Mouse (Mus musculus) heart, embryonic 13.5 days (tissue): ENCODE measurements at regions not wholly inside any gene's neighbourhood (a gene's known extent, or its start where the extent isn't known, plus 50 kb on each side); places are given as distances from the start of the nearest gene placed in this dataset.

Experiments used
- ATAC-seq: fragments of 200-750 bp; cut with Nextera tagmentation; 2 replicates; pipeline ENCODE4 v1.8.0; 2017; ENCODE audit warnings: moderate TSS enrichment; ENCODE audit not compliant: insufficient number of reproducible peaks, low FRiP score, low TSS enrichment; ENCODE audit errors: extremely low read depth
- H3K27ac ChIP-seq: fragments of 300-500 bp; sonication (generic); replicated peaks from 2 replicates; pipeline ENCODE4 v1.5.1; 2015; ENCODE audit warnings: moderate library complexity, mild to moderate bottlenecking, inconsistent platforms
- H3K27me3 ChIP-seq: fragments of 300-500 bp; sonication (generic); replicated peaks from 2 replicates; pipeline ENCODE4 v1.6.1; 2015; ENCODE audit warnings: mild to moderate bottlenecking, inconsistent platforms
- H3K36me3 ChIP-seq: fragments of 300-500 bp; sonication (generic); 2 replicates; pipeline ENCODE4 v1.6.1; 2015; ENCODE audit warnings: mild to moderate bottlenecking, inconsistent platforms
- H3K4me1 ChIP-seq: fragments of 300-500 bp; sonication (generic); 2 replicates; pipeline ENCODE4 v1.6.1; 2015; ENCODE audit warnings: inconsistent platforms
- H3K4me2 ChIP-seq: fragments of 300-500 bp; sonication (generic); 2 replicates; pipeline ENCODE4 v1.6.1; 2015; ENCODE audit warnings: inconsistent platforms, mild to moderate bottlenecking, moderate library complexity
- H3K4me3 ChIP-seq: fragments of 300-500 bp; sonication (generic); 2 replicates; pipeline ENCODE4 v1.5.1; 2015; ENCODE audit warnings: moderate library complexity, mild to moderate bottlenecking, inconsistent platforms
- H3K9ac ChIP-seq: fragments of 300-500 bp; sonication (generic); 2 replicates; pipeline ENCODE4 v1.6.1; 2015; ENCODE audit warnings: inconsistent platforms, mild to moderate bottlenecking, moderate library complexity
- H3K9me3 ChIP-seq: fragments of 300-500 bp; sonication (generic); 2 replicates; pipeline ENCODE4 v1.6.1; 2016; ENCODE audit warnings: inconsistent platforms
- WGBS: fragments of 180-500 bp; shearing (Covaris S2); methylation state at CpG from one replicate; pipeline ENCODE4 v1.1.7; 2015; ENCODE audit warnings: mixed read lengths; 5-methylcytosine and 5-hydroxymethylcytosine counted together

- no peaks in the 10 kb centered on the region for H3K9me3 ChIP-seq
- no peak overlapping the region for H3K27ac ChIP-seq
- no peak overlapping the region for H3K9ac ChIP-seq
- H3K4me3 ChIP-seq, result no peak overlapping the region
- no peaks in the 10 kb centered on the region for H3K4me1 ChIP-seq
- peaks cover 10% of the 10 kb centered on the region for H3K27me3 ChIP-seq
- 58% methylated on average over 2 of the region's 2 CpGs for WGBS
- H3K4me2 ChIP-seq, result no peak overlapping the region
- no peaks in the 10 kb centered on the region for H3K36me3 ChIP-seq
- no peak for ATAC-seq
Observed at GRCm38 (mm10) chr9:46774821-46775220, 223.7 kb upstream of the Gm4791 start.

GRCm38 (mm10) chr9:46760247-46760646, 238.3 kb upstream of the Gm4791 start:
- Histone ChIP-seq H3K27ac (no peak overlapping the region), H3K4me3 (no peak overlapping the region), H3K9ac (no peak overlapping the region), H3K9me3 (peaks cover 4% of the 10 kb centered on the region; the same call in 1 of the 2 replicates), H3K4me2 (no peak overlapping the region), H3K27me3 (peaks cover 15% of the 10 kb centered on the region; the same call in 1 of the 2 replicates), H3K36me3 (no peaks in the 10 kb centered on the region), H3K4me1 (no peaks in the 10 kb centered on the region)
- ATAC-seq, result no peak
- 43% methylated on average over 4 of the region's 4 CpGs for WGBS

DNA sequence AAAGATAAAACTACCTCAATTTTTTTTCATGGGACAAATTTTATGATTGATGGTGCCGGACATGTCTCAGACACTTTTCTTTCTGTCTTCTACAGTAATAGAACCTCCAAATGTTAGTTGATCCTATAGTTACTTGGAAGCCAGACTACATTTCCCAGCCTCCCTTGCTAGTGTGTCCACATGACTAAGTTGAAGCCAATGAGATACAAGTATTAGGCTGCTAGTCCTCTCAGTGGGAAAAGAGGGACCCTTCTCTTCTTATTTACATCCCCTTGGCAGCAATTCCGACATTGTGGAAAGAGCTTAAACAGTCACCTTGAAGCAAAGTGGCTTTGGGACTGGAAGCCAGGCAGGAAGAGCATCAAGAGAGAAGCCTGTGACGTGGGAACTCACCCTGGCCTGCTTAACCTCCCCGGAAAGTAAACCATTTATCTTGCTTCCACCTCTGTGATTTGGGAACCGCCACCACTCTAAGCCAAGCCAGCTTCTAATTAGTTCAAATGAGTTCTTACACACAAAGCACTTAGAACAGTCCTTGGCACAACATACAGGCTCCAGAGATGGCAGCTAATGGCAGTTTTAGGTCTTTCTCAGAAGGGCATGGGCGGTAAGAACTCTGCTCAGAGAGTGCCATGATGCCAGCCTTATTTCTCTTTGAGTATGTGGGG, 241.4 kb upstream of the Gm4791 start:
- Histone ChIP-seq H3K4me1 (no peaks in the 10 kb centered on the region), H3K4me3 (no peak overlapping the region), H3K9ac (no peak overlapping the region), H3K27ac (no peak overlapping the region), H3K4me2 (no peak overlapping the region), H3K27me3 (peaks cover 20% of the 10 kb centered on the region), H3K36me3 (no peaks in the 10 kb centered on the region), H3K9me3 (peaks cover 6% of the 10 kb centered on the region; the same call in 1 of the 2 replicates)
- WGBS, result 72% methylated on average over 6 of the region's 6 CpGs
- no peak for ATAC-seq

GRCm38 (mm10) chr9:46751981-46752380, 246.6 kb upstream of the Gm4791 start:
- Histone ChIP-seq H3K4me1 (no peaks in the 10 kb centered on the region), H3K4me3 (no peak overlapping the region), H3K27me3 (peaks cover 34% of the 10 kb centered on the region), H3K27ac (no peak overlapping the region), H3K36me3 (no peaks in the 10 kb centered on the region), H3K4me2 (no peak overlapping the region), H3K9me3 (peaks cover 6% of the 10 kb centered on the region; the same call in 1 of the 2 replicates), H3K9ac (no peak overlapping the region)
- no peak for ATAC-seq
- 33% methylated on average over 5 of the region's 5 CpGs for WGBS

DNA sequence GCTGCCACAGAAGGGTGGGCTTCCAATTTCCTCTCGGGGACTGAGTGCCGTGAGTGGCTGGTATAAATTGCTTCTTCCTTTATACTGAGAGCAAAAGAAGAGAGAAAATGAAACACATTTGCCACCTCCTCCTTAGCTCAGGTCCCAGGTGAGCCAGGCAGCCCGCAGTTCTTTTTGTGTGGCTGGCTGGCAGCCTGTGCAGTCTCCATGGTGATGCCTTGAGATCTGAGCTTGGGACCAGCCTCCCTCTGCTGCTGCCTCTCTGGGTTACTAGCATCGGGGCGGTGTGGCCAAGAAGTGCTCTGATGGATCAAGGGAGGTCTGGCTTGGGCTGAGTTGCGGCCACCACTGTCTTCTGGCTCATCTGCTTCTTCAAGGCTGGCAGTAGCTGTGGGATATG, 249.1 kb upstream of the Gm4791 start:
- WGBS, result 70% methylated on average over 6 of the region's 6 CpGs
- Histone ChIP-seq H3K27me3 (peaks cover 34% of the 10 kb centered on the region), H3K9ac (no peak overlapping the region), H3K4me2 (no peak overlapping the region), H3K36me3 (no peaks in the 10 kb centered on the region), H3K27ac (no peak overlapping the region), H3K9me3 (no peaks in the 10 kb centered on the region), H3K4me1 (no peaks in the 10 kb centered on the region), H3K4me3 (no peak overlapping the region)
- no peak for ATAC-seq

DNA sequence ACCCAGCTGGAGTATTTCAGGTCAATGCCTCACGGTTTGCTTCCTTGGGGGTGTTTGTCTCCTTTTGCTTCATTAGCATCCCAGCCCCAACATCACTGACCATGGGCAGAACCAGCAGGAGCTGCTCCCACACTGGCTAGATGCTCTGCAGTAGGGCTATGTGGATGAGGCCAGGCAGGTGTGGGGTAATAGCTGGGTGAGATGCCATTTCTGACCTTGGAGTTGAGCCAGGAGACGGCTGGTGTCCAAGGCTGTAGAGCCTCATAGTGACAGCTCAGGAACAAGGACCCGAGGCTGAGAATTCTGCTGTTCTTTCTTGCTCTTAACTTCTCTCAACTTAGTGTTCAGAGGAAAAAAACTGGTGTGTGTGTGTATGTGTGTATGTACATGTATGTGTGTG, 252.3 kb upstream of the Gm4791 start:
- no peak for ATAC-seq
- peaks cover 21% of the 10 kb centered on the region for H3K27me3 ChIP-seq
- H3K9ac ChIP-seq, result no peak overlapping the region
- H3K9me3 ChIP-seq, result no peaks in the 10 kb centered on the region
- H3K4me3 ChIP-seq, result no peak overlapping the region
- WGBS, result 38% methylated on average over 3 of the region's 3 CpGs
- H3K36me3 ChIP-seq, result no peaks in the 10 kb centered on the region
- H3K27ac ChIP-seq, result no peak overlapping the region
- H3K4me2 ChIP-seq, result no peak overlapping the region
- no peaks in the 10 kb centered on the region for H3K4me1 ChIP-seq

- peaks cover 17% of the 10 kb centered on the region for H3K4me1 ChIP-seq
- H3K27ac ChIP-seq, result no peak overlapping the region
- no peak for ATAC-seq
- H3K9ac ChIP-seq, result no peak overlapping the region
- H3K4me3 ChIP-seq, result no peak overlapping the region
- H3K9me3 ChIP-seq, result no peaks in the 10 kb centered on the region
- no peaks in the 10 kb centered on the region for H3K36me3 ChIP-seq
- WGBS, result 70% methylated on average over 4 of the region's 4 CpGs
- H3K27me3 ChIP-seq, result peaks cover 14% of the 10 kb centered on the region
- no peak overlapping the region for H3K4me2 ChIP-seq
Observed at GRCm38 (mm10) chr9:46740496-46740895, 258.0 kb upstream of the Gm4791 start.

GRCm38 (mm10) chr9:46739341-46739740, 259.2 kb upstream of the Gm4791 start:
- no peaks in the 10 kb centered on the region for H3K36me3 ChIP-seq
- H3K4me3 ChIP-seq, result no peak overlapping the region
- H3K27ac ChIP-seq, result no peak overlapping the region
- H3K9ac ChIP-seq, result no peak overlapping the region
- 37% methylated on average over 3 of the region's 3 CpGs for WGBS
- ATAC-seq, result no peak
- peaks cover 26% of the 10 kb centered on the region for H3K27me3 ChIP-seq
- no peak overlapping the region for H3K4me2 ChIP-seq
- no peaks in the 10 kb centered on the region for H3K9me3 ChIP-seq
- peaks cover 17% of the 10 kb centered on the region for H3K4me1 ChIP-seq

DNA sequence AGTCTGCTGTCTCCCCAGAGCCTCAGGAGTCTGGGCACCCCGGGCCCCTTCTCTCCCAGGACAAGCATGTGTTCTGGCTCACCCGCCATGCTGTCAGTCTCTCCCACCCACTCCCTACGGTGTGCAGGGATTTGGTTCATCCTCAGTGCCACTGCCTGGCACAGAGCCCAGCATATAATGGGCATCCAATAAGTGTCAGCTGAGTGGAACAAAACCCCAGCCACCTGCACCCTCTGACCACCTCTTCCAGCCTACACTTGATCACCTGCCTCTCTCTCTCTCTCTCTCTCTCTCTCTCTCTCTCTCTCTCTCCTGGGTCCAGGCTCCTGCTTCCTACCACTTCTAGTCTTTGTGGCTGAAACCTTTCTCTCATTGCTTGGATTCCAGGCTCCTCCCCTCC, 259.9 kb upstream of the Gm4791 start:
- H3K4me1 ChIP-seq, result peaks cover 17% of the 10 kb centered on the region
- no peak overlapping the region for H3K4me2 ChIP-seq
- no peak overlapping the region for H3K9ac ChIP-seq
- 38% methylated on average over 3 of the region's 3 CpGs for WGBS
- no peaks in the 10 kb centered on the region for H3K9me3 ChIP-seq
- no peak overlapping the region for H3K27ac ChIP-seq
- no peak for ATAC-seq
- H3K27me3 ChIP-seq, result peaks cover 33% of the 10 kb centered on the region
- H3K36me3 ChIP-seq, result no peaks in the 10 kb centered on the region
- no peak overlapping the region for H3K4me3 ChIP-seq

DNA sequence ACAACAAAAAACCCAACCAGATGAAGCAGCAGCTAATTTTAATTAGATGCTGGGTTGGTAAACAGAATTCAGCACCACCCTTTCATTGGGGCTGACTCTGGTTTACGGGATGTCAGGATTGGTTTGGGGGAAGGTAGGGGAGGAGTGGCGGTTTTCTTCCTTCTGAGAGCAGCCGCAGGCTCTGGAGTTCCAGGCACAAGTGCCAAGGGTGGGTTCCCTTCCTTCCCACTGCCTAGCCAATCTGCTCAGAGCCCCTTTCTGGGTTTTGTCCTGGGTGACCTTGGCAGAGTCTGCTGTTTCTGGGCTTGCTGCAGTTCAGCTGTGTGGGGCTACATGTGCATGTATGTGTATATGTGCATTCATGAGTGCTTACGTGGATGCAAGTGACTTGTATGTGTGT, 260.5 kb upstream of the Gm4791 start:
- ATAC-seq, result no peak
- 52% methylated on average over 4 of the region's 4 CpGs for WGBS
- H3K4me3 ChIP-seq, result no peak overlapping the region

GRCm38 (mm10) chr9:46737446-46737845, 261.1 kb upstream of the Gm4791 start:
- Histone ChIP-seq H3K27ac (no peak overlapping the region), H3K9me3 (no peaks in the 10 kb centered on the region), H3K4me2 (no peak overlapping the region), H3K27me3 (peaks cover 42% of the 10 kb centered on the region), H3K36me3 (no peaks in the 10 kb centered on the region), H3K4me3 (no peak overlapping the region), H3K9ac (no peak overlapping the region), H3K4me1 (peaks cover 17% of the 10 kb centered on the region)
- 36% methylated on average over 3 of the region's 3 CpGs for WGBS
- ATAC-seq, result no peak

More for the DNA sequence above, 260.5 kb upstream of the Gm4791 start:
- Histone ChIP-seq H3K4me1 (peaks cover 17% of the 10 kb centered on the region), H3K9ac (no peak overlapping the region), H3K36me3 (no peaks in the 10 kb centered on the region), H3K27ac (no peak overlapping the region), H3K4me2 (no peak overlapping the region), H3K27me3 (peaks cover 38% of the 10 kb centered on the region), H3K9me3 (no peaks in the 10 kb centered on the region)

DNA sequence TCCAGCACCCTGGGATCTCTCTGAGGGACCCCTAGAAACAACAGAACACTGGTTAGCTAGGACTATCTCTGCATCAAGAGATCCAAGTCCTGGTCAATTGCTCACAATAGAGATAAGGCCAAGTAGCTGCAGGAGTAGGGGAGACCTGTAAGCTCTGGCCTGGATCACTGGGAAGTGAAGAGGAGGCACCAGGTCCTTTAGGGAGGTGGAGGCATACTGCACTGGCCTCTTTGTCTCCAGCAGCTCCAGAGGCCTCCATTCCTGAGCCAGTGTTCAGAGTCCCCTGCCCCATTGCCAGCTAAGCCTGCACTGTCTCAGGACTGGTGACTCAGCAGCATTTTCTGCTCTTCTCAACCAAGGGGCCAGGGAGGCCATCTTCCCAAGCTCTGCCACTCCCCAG, 262.3 kb upstream of the Gm4791 start:
- no peak overlapping the region for H3K4me2 ChIP-seq
- H3K9me3 ChIP-seq, result no peaks in the 10 kb centered on the region
- no peak overlapping the region for H3K9ac ChIP-seq
- H3K4me1 ChIP-seq, result peaks cover 17% of the 10 kb centered on the region
- no peak overlapping the region for H3K27ac ChIP-seq
- no peak for ATAC-seq
- no peaks in the 10 kb centered on the region for H3K36me3 ChIP-seq
- H3K4me3 ChIP-seq, result no peak overlapping the region
- peaks cover 54% of the 10 kb centered on the region for H3K27me3 ChIP-seq
